Mouse (Mus musculus) limb, embryonic 10.5 days (tissue): Measurements from ENCODE around the gene Mmp14. TPM values are rescaled to one million over a fixed set of nuclear protein-coding genes. Genes with fewer than 3 reads are reported as not detected.
A peak's percentile ranks its signal among the peaks of the same experiment; 100 is the strongest.

Source experiments
- DNase-seq: peaks from one replicate; pipeline ENCODE4 v3.0.0-alpha.2; 2017; ENCODE audit warnings: low spot score
- H3K27ac ChIP-seq: fragments of 300-500 bp; sonication (generic); 2 replicates; pipeline ENCODE4 v1.5.1; 2016; ENCODE audit warnings: mild to moderate bottlenecking
- H3K27me3 ChIP-seq: fragments of 300-500 bp; sonication (generic); 2 replicates; pipeline ENCODE4 v1.6.1; 2016; ENCODE audit warnings: low read depth, mild to moderate bottlenecking; ENCODE audit not compliant: poor library complexity, severe bottlenecking
- H3K36me3 ChIP-seq: fragments of 300-500 bp; sonication (generic); 2 replicates; pipeline ENCODE4 v1.6.1; 2016; ENCODE audit warnings: mild to moderate bottlenecking, moderate library complexity
- H3K4me1 ChIP-seq: fragments of 300-500 bp; sonication (generic); 2 replicates; pipeline ENCODE4 v1.6.1; 2016
- H3K4me3 ChIP-seq: fragments of 300-500 bp; sonication (generic); 2 replicates; pipeline ENCODE4 v1.5.1; 2016; ENCODE audit warnings: mild to moderate bottlenecking, moderate library complexity
- H3K9me3 ChIP-seq: fragments of 300-500 bp; sonication (generic); replicated peaks from 2 replicates; pipeline ENCODE4 v1.6.1; 2016; ENCODE audit warnings: mild to moderate bottlenecking
- WGBS: fragments of 180-500 bp; shearing (Covaris S2); methylation state at CpG from one replicate; pipeline ENCODE4 v1.1.7; 2016; 5-methylcytosine and 5-hydroxymethylcytosine counted together
- polyA plus RNA-seq: library from polyadenylated mRNA; unstranded; fragments of >200 nt; fragmentation: Nextera tagmentation; extraction: Ambion mirVana; gene quantifications from 2 replicates; pipeline ENCODE4 v1.2.1, GENCODE M21; 2016

Gene Mmp14
- polyA plus RNA-seq, 1 experiment from 2014 or later, result 84.7 TPM

GRCm38 (mm10) chr14:54432078-54432836 lies 845 bp downstream of the Mmp14 start:
- WGBS, result 4% methylated on average over 54 of the region's 54 CpGs
- H3K4me1 ChIP-seq, result peaks cover 66% of the 10 kb centered on the region
- H3K27me3 ChIP-seq, result no peaks in the 10 kb centered on the region
- H3K9me3 ChIP-seq, result no peaks in the 10 kb centered on the region
- DNase-seq, result peak; percentile 77
- H3K36me3 ChIP-seq, result peaks cover 55% of the 10 kb centered on the region
- peak overlapping the region; percentile 96 for H3K27ac ChIP-seq
- H3K4me3 ChIP-seq, result peak overlapping the region; percentile 84

DNA sequence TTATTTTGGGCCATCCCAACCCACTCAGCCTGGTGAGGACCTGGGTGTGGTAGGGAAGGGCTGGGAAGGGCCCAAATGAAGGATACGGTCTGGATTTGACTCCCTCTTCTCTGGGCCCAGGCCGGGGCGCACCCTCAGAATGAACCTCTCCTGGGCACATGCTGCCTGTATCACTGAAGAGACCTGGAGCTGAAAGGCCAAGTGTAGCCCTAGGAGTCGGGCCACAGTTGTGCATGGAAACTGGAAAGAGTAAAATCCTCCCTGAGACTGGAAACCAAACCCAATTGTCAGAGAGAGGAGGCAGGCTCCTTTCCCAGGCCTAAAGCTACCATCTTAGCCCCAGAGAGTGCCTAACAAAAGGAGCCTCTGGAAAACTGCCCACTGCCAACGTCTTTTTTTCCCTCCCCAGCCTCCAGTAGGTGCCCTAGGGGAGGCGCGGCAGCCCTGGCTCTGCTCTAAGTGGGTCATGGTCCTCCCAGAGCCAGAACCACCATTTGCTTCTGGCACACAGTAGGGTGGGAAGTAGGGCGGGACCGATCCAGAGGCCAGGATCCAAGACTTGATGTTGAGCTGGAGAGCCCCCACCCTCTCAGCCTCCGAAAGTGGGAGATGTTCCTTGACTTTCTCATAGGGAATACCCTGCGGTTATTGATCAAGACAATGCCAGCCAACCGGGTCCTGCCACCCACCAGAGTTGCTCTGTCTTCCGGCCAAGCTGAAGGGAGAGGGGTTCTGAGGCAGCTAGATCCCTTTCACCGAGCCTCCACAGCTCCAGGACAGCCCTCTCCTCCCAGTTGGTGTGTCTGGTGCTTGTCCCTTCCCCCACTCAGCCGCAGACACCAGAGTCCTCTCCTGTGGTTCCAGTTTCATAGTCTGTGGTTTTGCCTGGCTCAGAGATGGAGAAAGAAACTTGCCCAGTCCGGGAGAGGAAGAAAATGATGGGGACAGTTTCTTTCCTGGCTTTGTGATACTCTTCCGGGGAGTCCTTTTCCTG lies 1.7 kb downstream of the Mmp14 start:
- H3K36me3 ChIP-seq, result peaks cover 62% of the 10 kb centered on the region
- 41% methylated on average over 17 of the region's 17 CpGs for WGBS
- H3K27ac ChIP-seq, result peak overlapping the region; percentile 96
- H3K4me3 ChIP-seq, result peak overlapping the region; percentile 84
- no peaks in the 10 kb centered on the region for H3K27me3 ChIP-seq
- H3K4me1 ChIP-seq, result peaks cover 58% of the 10 kb centered on the region
- peak; percentile 55 for DNase-seq
- H3K9me3 ChIP-seq, result no peaks in the 10 kb centered on the region

DNA sequence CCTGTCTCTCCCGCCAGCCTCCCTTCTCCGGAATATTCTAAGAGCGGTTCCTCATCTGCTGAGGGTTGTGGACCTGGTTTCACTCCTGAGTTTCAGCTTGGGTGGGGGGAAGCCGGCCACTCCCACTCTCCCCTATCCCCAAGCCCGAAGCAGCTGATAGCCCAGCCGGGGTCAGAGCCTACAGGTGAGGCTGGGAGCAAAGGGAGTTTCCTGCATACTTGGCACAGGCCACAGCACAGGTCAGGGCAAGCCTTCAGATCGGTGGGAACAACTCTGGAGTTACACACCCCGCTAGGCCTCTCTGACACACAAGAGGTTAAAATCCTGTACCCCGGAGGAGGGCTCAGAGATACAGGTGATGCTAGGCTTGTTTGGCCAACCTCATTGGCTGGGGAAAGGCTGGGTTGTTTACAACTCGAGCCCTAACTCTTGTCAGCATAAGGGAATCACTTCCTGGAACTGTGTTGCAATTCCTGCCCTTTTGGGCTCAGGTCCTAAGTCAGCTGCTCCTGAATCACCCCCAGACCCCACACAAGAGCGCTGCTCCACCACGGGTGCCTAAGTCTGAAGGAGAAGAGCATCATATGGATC lies 2.6 kb downstream of the Mmp14 start:
- H3K4me1 ChIP-seq, result peaks cover 55% of the 10 kb centered on the region
- WGBS, result 66% methylated on average over 12 of the region's 12 CpGs
- H3K4me3 ChIP-seq, result peak overlapping the region; percentile 84
- peak overlapping the region; percentile 96; the same call in 1 of the 2 replicates for H3K27ac ChIP-seq
- peaks cover 63% of the 10 kb centered on the region for H3K36me3 ChIP-seq
- no peak for DNase-seq
- no peaks in the 10 kb centered on the region for H3K27me3 ChIP-seq
- H3K9me3 ChIP-seq, result no peaks in the 10 kb centered on the region

DNA sequence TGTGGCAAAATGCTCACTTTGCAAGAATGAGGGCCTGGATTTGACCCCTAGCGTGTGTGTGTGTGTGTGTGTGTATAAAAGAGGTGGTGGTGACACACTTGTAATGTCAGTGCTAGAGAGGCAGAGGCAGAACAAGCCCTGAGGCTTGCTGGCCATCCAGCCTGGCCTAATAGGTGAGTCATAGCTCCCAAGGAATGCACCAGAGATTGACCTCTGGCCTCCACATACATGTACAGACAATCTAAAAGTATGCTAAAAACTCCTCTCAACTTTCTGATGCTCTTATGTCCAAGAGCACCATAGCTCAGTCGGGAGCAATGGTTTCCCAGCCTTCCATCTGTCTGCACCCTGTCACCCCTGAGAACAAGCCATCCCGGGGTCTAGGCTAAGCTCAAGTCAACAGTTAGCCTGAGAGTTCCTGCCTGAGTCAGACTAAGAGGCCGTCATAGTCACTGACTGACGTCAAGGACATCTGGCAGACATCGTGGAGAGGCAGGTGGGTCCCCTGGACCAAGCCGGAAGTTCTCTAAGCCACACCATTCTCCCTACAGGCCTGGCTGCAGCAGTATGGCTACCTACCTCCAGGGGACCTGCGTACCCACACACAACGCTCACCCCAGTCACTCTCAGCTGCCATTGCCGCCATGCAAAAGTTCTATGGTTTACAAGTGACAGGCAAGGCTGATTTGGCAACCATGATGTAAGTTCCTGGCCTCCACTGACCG lies 3.9 kb downstream of the Mmp14 start:
- H3K4me1 ChIP-seq, result peaks cover 44% of the 10 kb centered on the region
- H3K27me3 ChIP-seq, result no peaks in the 10 kb centered on the region
- WGBS, result 90% methylated on average over 11 of the region's 11 CpGs
- no peak for DNase-seq
- H3K36me3 ChIP-seq, result peaks cover 65% of the 10 kb centered on the region
- H3K4me3 ChIP-seq, result no peak overlapping the region
- H3K27ac ChIP-seq, result no peak overlapping the region
- no peaks in the 10 kb centered on the region for H3K9me3 ChIP-seq

DNA sequence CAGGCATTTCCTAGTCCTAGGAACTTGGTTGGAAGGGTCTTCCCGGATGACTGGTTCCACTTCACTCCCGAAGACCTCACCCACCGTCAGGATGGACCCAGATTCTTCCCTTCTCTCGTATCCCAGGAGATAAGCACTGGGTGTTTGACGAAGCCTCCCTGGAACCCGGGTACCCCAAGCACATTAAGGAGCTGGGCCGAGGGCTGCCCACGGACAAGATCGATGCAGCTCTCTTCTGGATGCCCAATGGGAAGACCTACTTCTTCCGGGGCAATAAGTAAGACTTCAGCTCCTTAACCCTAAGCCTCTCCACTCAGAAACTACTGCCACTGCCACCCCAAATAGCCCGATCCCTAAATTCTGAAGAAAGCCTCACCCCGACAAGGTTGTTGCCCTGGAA lies 7.7 kb downstream of the Mmp14 start:
- Histone ChIP-seq H3K36me3 (peaks cover 77% of the 10 kb centered on the region), H3K4me3 (no peak overlapping the region), H3K27me3 (no peaks in the 10 kb centered on the region), H3K27ac (no peak overlapping the region), H3K4me1 (peaks cover 38% of the 10 kb centered on the region), H3K9me3 (no peaks in the 10 kb centered on the region)
- no peak for DNase-seq
- WGBS, result 93% methylated on average over 12 of the region's 12 CpGs

- Histone ChIP-seq H3K36me3 (peaks cover 73% of the 10 kb centered on the region), H3K4me3 (no peak overlapping the region), H3K4me1 (peaks cover 37% of the 10 kb centered on the region), H3K9me3 (no peaks in the 10 kb centered on the region), H3K27me3 (no peaks in the 10 kb centered on the region), H3K27ac (no peak overlapping the region)
- DNase-seq, result no peak
- WGBS, result 68% methylated on average over 7 of the region's 7 CpGs
These were observed 8.2 kb downstream of the Mmp14 start for GRCm38 (mm10) chr14:54439610-54440009.

DNA sequence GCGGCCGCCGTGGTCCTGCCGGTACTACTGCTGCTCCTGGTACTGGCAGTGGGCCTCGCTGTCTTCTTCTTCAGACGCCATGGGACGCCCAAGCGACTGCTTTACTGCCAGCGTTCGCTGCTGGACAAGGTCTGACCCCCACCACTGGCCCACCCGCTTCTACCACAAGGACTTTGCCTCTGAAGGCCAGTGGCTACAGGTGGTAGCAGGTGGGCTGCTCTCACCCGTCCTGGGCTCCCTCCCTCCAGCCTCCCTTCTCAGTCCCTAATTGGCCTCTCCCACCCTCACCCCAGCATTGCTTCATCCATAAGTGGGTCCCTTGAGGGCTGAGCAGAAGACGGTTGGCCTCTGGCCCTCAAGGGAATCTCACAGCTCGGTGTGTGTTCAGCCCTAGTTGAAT lies 9.1 kb downstream of the Mmp14 start:
- Histone ChIP-seq H3K27ac (no peak overlapping the region), H3K27me3 (no peaks in the 10 kb centered on the region), H3K4me3 (no peak overlapping the region), H3K36me3 (peaks cover 64% of the 10 kb centered on the region), H3K4me1 (peaks cover 30% of the 10 kb centered on the region), H3K9me3 (no peaks in the 10 kb centered on the region)
- DNase-seq, result no peak
- WGBS, result 94% methylated on average over 14 of the region's 14 CpGs

DNA sequence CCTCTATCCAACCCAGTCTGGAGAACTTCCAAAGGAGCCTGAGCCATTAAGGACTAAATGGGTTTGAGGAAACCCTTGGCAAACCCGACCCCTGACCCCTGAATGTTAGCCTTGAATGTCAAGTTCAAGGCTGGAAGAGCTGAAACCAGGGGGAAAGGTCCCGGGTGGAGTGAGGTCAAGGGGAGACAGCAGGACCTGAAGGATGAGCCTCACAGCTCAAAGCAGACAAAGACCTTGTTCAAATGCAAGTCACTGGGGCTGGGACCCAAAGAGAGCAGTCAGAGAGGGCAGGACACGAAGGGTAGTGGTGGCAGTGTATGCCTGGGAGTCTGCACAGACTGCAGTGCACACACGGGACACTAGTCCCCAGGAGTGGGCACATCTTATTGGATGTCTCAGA lies 10.0 kb downstream of the Mmp14 start:
- peaks cover 30% of the 10 kb centered on the region for H3K4me1 ChIP-seq
- no peak overlapping the region for H3K4me3 ChIP-seq
- no peaks in the 10 kb centered on the region for H3K27me3 ChIP-seq
- no peaks in the 10 kb centered on the region for H3K9me3 ChIP-seq
- no peak for DNase-seq
- peaks cover 55% of the 10 kb centered on the region for H3K36me3 ChIP-seq
- 88% methylated on average over 4 of the region's 4 CpGs for WGBS
- no peak overlapping the region for H3K27ac ChIP-seq

DNA sequence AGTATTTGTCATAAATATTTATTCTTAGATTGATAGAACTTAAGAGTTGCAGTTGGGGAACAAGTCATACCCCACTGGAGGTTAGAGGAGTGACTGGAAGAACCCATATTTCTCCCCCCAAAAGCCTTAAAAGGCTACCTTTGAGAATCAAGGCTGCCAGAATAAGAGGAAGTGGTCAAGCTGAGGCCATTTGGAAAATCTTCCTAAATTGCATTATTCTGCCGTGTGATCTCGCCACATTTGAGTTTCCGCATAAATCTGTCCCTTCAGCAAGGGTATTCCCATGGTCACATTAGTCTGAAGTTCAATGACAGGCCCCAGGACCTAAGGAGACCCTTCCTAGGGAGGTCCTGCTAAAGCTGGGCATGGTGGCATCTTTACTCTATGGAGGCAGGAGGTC lies 11.1 kb downstream of the Mmp14 start:
- DNase-seq, result no peak
- 94% methylated on average over 3 of the region's 3 CpGs for WGBS
- Histone ChIP-seq H3K4me1 (peaks cover 30% of the 10 kb centered on the region), H3K9me3 (no peaks in the 10 kb centered on the region), H3K36me3 (peaks cover 43% of the 10 kb centered on the region), H3K27me3 (no peaks in the 10 kb centered on the region), H3K27ac (peak overlapping the region; percentile 82), H3K4me3 (no peak overlapping the region)

DNA sequence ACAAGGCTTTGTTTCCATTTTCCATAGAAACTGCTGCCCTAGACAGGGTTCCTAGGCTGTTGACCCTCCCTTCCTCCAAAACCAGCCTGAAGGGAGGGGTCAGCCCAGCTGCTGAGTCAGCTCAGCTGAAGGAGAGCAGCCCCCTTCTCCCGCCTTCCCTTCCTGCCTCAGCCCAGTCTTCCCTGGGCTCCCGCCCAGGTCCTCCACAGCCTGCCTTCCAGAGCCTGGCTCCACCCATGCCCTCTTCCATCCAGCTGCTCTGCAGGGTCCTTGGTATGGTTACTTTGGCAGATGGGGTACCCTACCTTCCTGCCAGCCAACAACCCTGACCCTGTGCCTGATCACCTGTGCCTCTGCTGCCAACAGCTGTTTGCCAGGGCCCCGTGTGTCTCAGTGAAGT lies 11.8 kb downstream of the Mmp14 start:
- Histone ChIP-seq H3K36me3 (peaks cover 37% of the 10 kb centered on the region), H3K27me3 (no peaks in the 10 kb centered on the region), H3K9me3 (no peaks in the 10 kb centered on the region), H3K27ac (peak overlapping the region; percentile 82), H3K4me3 (peak overlapping the region; percentile 29), H3K4me1 (peaks cover 30% of the 10 kb centered on the region)
- WGBS, result 11% methylated on average over 3 of the region's 3 CpGs
- DNase-seq, result peak; percentile 67

GRCm38 (mm10) chr14:54443712-54444618 lies 12.6 kb downstream of the Mmp14 start:
- Histone ChIP-seq H3K27me3 (no peaks in the 10 kb centered on the region), H3K36me3 (peaks cover 29% of the 10 kb centered on the region), H3K4me1 (peaks cover 32% of the 10 kb centered on the region), H3K27ac (peak overlapping the region; percentile 82), H3K4me3 (no peak overlapping the region), H3K9me3 (no peaks in the 10 kb centered on the region)
- DNase-seq, result no peak
- 55% methylated on average over 15 of the region's 15 CpGs for WGBS
